ENCODE assay signal across 10 mouse cellular contexts in the genomic region with DNA sequence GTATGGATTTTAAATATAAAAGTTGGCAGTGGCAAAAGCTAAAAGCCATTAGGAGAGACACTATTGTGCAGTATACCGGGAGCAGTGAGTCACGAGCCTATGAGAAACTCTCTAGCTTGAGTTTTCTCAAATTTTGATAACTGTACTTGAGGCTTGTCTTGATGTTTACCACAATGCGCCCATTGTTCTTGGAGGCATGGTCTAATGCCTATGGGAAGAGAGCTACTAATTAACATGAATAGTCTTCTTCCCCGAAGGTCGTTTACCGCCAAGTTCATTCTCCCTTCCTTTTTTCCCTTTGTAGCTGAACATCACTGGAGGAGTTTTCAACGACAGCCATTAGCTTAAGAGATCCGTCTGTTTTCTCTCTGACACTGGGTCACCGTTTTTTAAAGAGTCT.
"Had no signal": no experiment of that assay in that cellular context is flagged by ENCODE, and none has a peak within 500 bp of the region (broad histone marks: within the 10 kb centered on the region; RNA-seq: fewer than 3 reads in every experiment).

No protein-coding gene starts in this region.

- ATAC-seq: intestine, postnatal 0 days; liver, postnatal 0 days; lung, postnatal 0 days; midbrain, embryonic 15.5 days had no signal

- DNase-seq: kidney, adult 2 months; kidney, postnatal 25 days; layer of hippocampus, adult 9-11 months; left cerebral cortex, postnatal 4 days; liver, postnatal 0 days; lung, embryonic 14.5 days; thymus, postnatal 25 days had no signal
